Mouse (Mus musculus): ENCODE results near the gene Spdye4b. TPM values are rescaled to one million over a fixed set of nuclear protein-coding genes. Genes with fewer than 3 reads are reported as not detected.

Gene Spdye4b
- polyA plus RNA-seq (2017; shearing (Covaris generic)) = not detected

GRCm38 (mm10) chr5:143180255-143181076 is at the start of gene Spdye4b, which contains the start of gene Rbak:
Spdye4b (plus strand) TSS chr5:143181017.
Rbak (minus strand) TSS chr5:143180775.

GRCm38 (mm10) chr5:143147481-143147880 is 33.3 kb upstream of the Spdye4b start, which contains the start of gene Olfr718-ps1:
Olfr718-ps1 (minus strand) TSS chr5:143147581.

GRCm38 (mm10) chr5:143226790-143227189 is 46.0 kb downstream of the Spdye4b start, which contains the start of gene Spdye4a:
Spdye4a (minus strand) TSS chr5:143226890.

GRCm38 (mm10) chr5:143235028-143235693 is 54.3 kb downstream of the Spdye4b start, which contains the start of gene Zfp12:
Zfp12 (plus strand) TSS chr5:143235163.

Other genes with a start within 250 kb of the Spdye4b start
- 1 to 10 TPM in 1 of 2 experiments, under 1 TPM in 1; 0.67 to 2.8 TPM for gene Fscn1, start 220.7 kb upstream of the Spdye4b start, polyA plus RNA-seq (2017; shearing (Covaris generic))
- 10 to 100 TPM; 28.0 to 44.2 TPM for gene Rnf216, start 68.0 kb upstream of the Spdye4b start, polyA plus RNA-seq (2017; shearing (Covaris generic))
- gene Olfr718-ps1, start 33.4 kb upstream of the Spdye4b start, polyA plus RNA-seq (2017; shearing (Covaris generic)) = under 1 TPM; 0.04 to 0.17 TPM
- 10 to 100 TPM; 10.6 to 21.5 TPM for gene Rbak, start 242 bp upstream of the Spdye4b start, polyA plus RNA-seq (2017; shearing (Covaris generic))
- gene Spdye4a, start 45.9 kb downstream of the Spdye4b start, polyA plus RNA-seq (2017; shearing (Covaris generic)) = not detected
- 10 to 100 TPM; 13.6 to 18.5 TPM for gene Zfp12, start 54.1 kb downstream of the Spdye4b start, polyA plus RNA-seq (2017; shearing (Covaris generic))
- 1 to 10 TPM in 1 of 2 experiments, under 1 TPM in 1; 0.61 to 1.6 TPM for gene Zfp316, start 89.0 kb downstream of the Spdye4b start, polyA plus RNA-seq (2017; shearing (Covaris generic))
- gene Zfp853, start 112.6 kb downstream of the Spdye4b start, polyA plus RNA-seq (2017; shearing (Covaris generic)) = not detected
- 10 to 100 TPM; 31.9 to 44.8 TPM for gene E130309D02Rik, start 134.3 kb downstream of the Spdye4b start, polyA plus RNA-seq (2017; shearing (Covaris generic))
- 100 to 1,000 TPM in 1 of 2 experiments, 10 to 100 TPM in 1; 90.3 to 105 TPM for gene Zdhhc4, start 148.2 kb downstream of the Spdye4b start, polyA plus RNA-seq (2017; shearing (Covaris generic))
- gene Grid2ip, start 176.3 kb downstream of the Spdye4b start, polyA plus RNA-seq (2017; shearing (Covaris generic)) = not detected
- 10 to 100 TPM; 33.5 to 35.0 TPM for gene Kdelr2, start 222.8 kb downstream of the Spdye4b start, polyA plus RNA-seq (2017; shearing (Covaris generic))